Mouse (Mus musculus): Measurements from ENCODE around the gene Rtp2. TPM values are rescaled to one million over a fixed set of nuclear protein-coding genes. Genes with fewer than 3 reads are reported as not detected.

Gene Rtp2
- polyA plus RNA-seq, 1 experiment from 2014 or later = 0.34 TPM

GRCm38 (mm10) chr16:23885098-23885497, 47.1 kb downstream of the Rtp2 start:
- ATAC-seq = no peak
- H3K4me2 ChIP-seq (ENCODE audit: low read length) = 0 out of 2 replicates have a peak overlapping the region, but pooled peaks have one; percentile 11
- no peak overlapping the region for H3K9ac ChIP-seq (ENCODE audit: low read depth, low read length)
- H3K36me3 ChIP-seq (ENCODE audit: control insufficient read depth, insufficient read depth, low read length) = no peaks in the 10 kb centered on the region
- 64% methylated on average over 12 of the region's 12 CpGs for WGBS
- no peaks in the 10 kb centered on the region; the same call in 1 of the 2 replicates for H3K4me1 ChIP-seq (ENCODE audit: control insufficient read depth, insufficient read depth, low read length)
- H3K9me3 ChIP-seq (replicated peaks; ENCODE audit: control insufficient read depth, low read length, poor library complexity, severe bottlenecking) = no peaks in the 10 kb centered on the region
- H3K27me3 ChIP-seq (ENCODE audit: control insufficient read depth, insufficient read depth, low read depth, low read length) = peaks cover 4% of the 10 kb centered on the region; the same call in 1 of the 2 replicates
- H3K4me3 ChIP-seq (ENCODE audit: low read depth, low read length) = no peak overlapping the region
- no peak overlapping the region for H3K27ac ChIP-seq (ENCODE audit: low read length)

Other genes with a start within 250 kb of the Rtp2 start
- 271 and 344 TPM in 2 replicates for gene Sst, start 41.4 kb downstream of the Rtp2 start, polyA plus RNA-seq (2015; fragmentation: Nextera tagmentation; extraction: Ambion mirVana)
- gene Gm37419, start 56.1 kb upstream of the Rtp2 start, polyA plus RNA-seq (2015; fragmentation: Nextera tagmentation; extraction: Ambion mirVana) = not detected in 2 replicates
- 0.31 and 0.60 TPM in 2 replicates for gene Bcl6, start 56.5 kb upstream of the Rtp2 start, polyA plus RNA-seq (2015; fragmentation: Nextera tagmentation; extraction: Ambion mirVana)

All from midbrain, embryonic 16.5 days (tissue).